Mouse (Mus musculus): Measurements from ENCODE around the gene Krt81. TPM values are rescaled to one million over a fixed set of nuclear protein-coding genes. Genes with fewer than 3 reads are reported as not detected.

Krt81 gene
- polyA plus RNA-seq, 1 experiment = not detected

DNA sequence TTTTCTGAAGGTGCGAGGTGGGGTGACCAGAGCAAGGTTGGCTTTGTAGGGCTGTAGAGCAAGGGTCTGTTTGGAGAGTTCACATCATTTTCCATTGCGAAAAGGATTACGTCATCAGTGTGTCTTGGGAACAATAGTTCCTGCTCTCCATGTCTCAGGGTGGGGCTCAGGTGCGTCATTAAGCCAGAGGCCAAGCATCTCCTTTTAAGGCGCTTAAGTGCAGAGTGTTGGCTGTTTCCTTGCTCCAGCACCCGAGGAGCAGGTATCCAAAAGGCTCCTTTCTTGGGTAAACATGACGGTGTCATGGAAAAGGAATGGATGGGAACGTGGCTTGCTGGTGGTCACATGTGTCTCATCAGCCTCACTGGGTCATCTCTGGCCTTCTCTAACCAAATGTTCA lies 8.8 kb downstream of the Krt81 start:
- no peak for DNase-seq (ENCODE audit: low read depth)

DNA sequence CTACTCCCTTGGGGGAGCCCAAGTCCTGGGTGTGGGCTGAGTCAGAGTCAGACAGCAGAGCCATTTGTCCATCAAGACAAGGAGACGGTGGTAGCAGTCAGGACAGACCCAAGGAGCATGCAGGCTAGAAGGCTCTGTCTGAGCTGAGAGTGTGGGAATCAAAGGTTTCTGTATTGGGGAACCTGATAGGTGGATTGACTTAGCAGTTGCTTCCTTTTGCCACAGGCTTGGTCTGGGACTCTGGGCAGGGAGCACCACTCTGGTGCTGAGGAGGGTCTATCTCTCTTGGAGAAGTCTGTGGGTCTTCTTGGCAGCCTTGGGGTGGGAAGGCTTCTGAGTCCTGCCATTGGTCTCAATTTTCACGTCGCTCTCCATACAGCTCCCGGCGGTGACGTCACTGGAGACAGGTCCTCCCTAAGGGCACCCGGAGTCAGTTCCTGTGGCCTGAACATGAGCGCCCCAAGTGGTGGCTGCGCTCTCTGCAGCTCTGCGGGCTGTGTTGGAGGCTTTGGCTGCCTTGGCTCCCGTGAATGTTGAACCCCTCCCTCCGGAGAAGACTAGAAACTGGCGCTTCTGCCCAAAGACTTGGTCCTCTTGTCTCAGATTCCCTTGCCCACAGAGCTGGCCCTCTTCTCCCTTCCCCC lies 10.3 kb downstream of the Krt81 start:
- no peak for DNase-seq (ENCODE audit: low read depth)

DNA sequence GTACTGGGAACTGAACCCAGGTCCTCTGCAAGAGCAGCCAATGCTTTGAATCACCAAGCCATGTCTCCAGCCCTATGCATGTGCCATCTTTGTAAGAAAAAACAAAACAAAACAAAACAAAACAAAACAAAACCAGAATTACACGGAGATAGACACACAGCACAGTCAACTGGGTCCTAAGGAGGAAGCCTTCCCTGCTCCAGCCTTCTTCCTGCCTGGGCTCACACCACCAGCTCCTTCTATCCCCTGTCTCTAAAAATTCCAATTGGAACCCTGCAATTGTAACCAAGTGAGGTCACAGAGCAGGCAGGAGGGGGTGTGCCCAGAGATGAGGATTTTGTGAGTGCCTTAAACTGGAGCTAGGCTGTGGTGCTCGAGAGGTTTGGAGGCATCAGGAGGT lies 16.1 kb downstream of the Krt81 start, which contains the start of gene Krt88:
TSS of gene Krt88 (plus strand) at position 301 of the 400 bp plus-strand sequence.
- no peak for DNase-seq (ENCODE audit: low read depth)

DNA sequence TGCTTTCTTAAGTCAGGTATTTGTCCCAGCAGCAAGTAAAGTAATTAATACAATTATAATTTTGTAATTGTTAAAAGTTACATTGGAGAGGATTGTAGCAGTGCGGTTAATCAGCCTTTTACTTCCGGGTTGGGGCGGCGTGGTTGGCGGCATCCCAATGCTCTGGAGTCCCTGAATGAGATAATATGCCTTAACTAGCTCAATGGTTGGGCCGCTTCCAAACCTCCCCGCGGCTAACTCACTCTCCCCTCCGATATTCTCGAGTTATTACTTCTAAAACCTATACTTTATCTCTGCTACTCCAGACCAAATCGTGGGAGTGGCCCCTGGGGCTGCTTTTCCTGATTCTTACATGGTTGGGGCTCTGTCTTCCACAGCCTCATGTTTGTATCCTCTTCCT lies 17.0 kb downstream of the Krt81 start:
- no peak for DNase-seq (ENCODE audit: low read depth)

DNA sequence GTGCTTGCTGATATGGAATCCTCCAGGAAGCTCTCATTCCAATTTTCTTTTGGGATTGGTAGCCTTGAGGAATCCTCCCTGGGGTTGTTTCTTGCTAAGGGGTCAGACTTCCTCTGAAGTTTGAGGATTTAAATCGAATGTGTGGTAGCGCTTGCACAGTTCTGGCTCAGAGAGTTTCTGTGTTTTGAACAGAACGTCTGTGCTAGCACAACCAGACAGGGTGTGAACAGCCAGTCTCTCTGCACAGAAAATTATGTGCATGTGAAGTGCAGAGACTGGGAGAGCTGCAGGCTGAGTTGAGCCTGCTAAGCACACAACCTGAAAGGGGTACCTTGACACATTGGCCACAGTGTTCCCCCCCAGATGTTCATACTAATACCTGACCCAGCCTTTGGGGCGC lies 22.7 kb downstream of the Krt81 start:
- no peak for DNase-seq (ENCODE audit: low read depth)

DNA sequence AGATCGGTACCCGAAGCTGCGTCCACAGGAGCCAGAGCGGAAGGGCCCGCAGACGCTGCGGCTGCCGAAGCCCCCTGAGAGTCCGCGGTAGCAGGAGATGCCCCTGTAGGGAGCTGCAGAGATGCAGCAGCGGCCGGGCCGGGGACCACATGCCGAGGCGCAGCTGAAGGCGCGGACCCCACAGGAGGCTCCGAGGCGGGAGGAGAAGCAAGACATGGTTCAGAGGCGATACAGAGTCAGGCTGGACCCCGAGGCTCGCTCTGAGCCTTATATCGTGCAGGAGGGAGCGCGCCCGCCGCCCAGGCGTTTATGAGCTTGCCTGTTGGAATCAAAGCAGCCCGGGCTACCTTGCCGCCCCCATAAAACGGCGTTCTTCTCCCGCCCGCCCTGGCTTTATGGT lies 25.0 kb downstream of the Krt81 start, which contains the start of gene Krt87:
TSS of gene Krt87 (minus strand) at position 250 of the 400 bp plus-strand sequence.
- DNase-seq (ENCODE audit: low read depth) = no peak

DNA sequence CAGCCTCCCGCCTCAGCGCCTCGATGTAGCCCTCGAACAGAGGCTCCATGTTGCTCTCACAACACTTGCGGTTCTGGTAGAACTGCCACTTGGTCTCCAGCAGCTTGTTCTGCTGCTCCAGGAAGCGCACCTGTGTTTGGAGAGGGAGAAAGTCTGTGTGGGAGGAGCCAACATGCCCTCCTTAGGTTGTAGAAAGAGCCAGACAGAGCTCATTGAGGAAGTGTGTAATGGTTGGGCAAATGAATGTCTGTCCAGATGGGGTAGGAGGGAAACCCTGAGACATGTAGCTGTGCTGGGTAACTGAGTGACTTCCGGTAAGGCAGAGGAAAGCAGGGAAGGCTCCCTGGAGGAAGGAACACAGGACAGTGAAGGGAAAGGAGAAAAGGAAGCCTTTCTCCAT lies 26.9 kb downstream of the Krt81 start:
- no peak for DNase-seq (ENCODE audit: low read depth)

DNA sequence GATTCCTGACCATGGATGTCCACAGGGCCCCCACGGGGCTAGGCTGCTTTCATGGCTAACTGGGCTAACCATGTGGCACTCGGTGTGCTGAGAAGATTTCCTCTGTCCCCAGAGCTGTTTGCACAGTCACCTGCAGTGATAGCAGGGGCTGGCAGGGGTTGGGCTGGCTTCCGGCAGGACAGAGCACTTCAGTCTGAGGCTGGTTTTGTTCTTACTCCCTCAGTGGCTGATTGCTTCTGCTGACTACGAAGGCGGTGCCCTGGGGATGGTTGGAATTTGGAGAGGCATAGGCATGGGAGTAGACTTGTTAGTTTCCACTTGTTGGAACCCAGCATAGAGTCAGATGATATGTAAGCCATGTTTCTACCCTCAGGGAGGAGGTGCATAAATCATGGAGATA lies 38.6 kb downstream of the Krt81 start:
- DNase-seq (ENCODE audit: low read depth) = no peak

DNA sequence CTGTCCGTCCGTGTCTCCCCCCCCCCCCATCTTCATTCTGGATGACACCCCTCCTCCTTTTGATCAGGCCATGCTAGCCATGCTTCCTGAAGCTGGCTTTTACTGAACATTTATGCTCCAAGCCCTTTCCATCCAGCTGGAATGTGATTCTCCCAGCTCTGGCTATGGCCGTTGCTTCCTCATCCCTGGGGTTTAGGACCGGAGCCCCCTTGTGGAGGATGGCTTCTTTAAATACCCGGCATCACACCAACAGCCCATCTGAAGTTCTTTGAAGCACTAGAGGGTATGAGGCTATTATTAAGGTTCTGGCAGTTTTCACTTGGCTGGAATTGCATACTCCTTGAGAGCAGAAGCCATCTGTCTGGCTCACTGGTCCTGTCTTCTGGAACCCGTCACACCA lies 42.6 kb downstream of the Krt81 start:
- no peak for DNase-seq (ENCODE audit: low read depth)

DNA sequence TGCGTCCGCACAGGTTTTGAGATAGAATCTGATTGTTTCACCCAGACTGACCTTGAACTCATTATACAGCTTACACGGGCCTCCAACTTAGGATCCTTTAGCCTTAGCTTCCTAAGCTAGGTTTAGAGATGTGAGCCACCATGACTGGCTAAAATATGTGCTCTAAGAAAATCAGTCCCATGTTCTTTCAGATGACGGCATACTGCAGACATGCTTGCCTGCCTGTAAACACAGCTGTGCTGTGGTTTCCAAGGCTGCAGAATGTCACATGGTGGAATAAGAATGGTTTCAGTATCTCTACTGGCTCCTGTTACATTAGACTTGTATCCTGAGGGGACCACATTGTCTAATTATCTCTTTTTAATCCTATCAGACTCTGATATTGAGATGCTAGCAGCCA lies 44.6 kb downstream of the Krt81 start:
- DNase-seq (ENCODE audit: low read depth) = no peak

DNA sequence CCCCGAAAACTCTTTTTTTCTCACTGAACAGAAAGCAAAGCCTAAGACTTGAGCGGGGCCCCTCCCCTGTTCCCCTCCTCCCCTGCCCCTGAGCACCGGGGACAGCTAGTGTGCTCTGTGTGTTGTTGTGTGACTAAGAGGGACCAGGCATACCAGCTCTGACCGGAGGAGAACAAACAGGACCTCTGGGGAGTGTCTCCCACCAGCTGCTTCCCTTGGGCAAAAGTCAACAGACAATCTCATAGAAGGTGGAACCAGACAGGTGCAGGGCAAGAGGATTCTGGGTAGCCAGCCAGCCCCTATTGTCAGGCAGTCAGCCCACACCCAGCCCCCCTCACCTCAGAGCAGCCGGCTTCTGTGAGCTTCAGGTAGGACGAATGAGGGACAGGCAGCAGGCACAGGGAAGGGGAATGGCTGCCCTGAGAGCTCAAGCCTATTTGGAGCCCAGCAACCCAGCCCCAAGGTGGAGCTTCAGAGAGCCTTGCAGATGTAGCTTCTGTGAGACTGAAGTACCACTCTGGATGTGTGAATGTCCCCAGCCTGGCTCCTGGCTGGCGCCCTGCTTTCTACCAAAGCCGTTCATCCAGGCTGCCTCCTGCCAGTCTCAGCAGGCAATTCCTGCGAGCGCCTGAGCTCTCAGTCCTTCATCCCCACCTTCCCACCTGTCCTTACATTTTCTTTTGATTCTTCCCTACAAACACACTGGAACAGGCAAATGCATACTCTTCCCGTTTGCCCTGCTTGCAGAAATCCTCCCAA lies 48.6 kb downstream of the Krt81 start:
- DNase-seq (ENCODE audit: low read depth) = no peak

DNA sequence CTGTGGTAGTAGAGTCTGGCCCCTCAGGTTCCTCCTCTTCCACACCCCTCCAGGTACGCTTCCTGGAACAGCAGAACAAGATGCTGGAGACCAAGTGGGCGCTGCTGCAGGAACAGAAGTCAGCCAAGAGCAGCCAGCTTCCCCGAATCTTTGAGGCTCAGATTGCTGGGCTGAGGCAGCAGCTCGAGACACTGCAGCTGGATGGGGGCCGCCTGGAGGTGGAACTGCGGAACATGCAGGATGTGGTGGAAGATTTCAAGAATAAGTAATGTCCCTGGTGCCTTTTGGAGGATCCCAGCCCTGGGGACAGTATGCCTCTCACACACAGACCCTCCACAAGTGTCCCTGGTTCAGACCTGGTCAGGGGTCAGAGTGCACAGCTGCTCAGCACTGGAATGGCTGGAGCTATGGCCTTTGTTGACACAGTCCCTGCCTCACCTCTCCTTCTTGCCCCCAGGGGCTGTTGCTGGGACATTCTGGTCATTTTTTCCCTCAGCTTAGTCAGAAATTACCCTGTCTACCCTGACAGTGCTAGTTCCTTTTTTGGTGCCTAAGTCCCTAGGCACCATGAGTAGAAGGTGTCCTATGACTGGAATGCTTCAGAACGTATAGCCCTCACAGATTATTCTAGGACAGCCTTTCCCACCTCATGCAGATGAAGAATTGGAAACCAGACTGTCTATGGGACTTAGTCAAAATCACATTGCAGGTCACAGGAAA lies 49.5 kb downstream of the Krt81 start:
- no peak for DNase-seq (ENCODE audit: low read depth)

DNA sequence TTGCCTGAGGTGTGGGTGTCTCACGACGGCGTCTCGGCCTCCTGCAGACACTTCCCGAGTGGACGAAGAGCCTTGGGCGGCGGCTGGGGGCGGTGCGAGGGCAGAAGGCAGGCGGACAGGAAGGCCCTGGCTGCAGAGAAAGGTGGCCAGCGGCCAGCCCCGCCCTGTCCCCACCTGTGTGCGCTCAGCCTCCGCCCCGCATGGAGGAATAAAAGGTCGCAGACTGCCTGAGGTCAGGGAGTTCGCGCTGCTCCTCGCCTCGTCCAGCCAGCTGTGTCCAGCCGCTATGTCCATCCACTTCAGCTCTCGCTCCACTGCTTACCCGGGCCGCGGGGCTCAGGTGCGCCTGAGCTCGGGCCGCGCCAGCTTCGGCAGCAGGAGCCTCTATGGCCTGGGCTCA lies 51.4 kb downstream of the Krt81 start:
- DNase-seq (ENCODE audit: low read depth) = no peak

DNA sequence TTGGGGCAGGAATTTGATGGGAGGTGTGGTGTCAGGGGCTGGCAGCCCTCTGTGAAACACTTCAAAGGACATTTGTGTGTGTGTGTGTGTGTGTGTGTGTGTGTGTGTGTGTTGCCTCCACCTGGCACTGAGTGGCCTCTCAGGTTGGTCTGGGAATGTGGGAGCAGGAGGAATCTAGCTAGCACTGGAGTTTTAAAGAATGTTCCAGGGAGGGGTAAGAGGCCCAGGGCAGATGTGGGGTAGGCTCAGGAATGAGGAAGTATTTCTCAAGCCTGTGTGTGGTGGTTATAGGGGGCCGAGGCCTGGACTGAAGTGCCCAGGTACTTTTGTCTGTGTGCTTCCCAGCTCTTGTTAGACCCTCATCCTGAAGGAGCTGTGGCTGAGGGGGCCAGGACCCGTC lies 52.8 kb downstream of the Krt81 start, which contains the start of gene Krt7:
TSS of gene Krt7 (plus strand) at position 269 of the 400 bp plus-strand sequence.
- DNase-seq (ENCODE audit: low read depth) = no peak

Other genes starting within 250 kb of the Krt81 start
- 6.9 and 8.5 TPM in 2 replicates for gene Grasp, start 239.6 kb downstream of the Krt81 start, polyA plus RNA-seq (2012; rRNA removed)
- gene Nr4a1, start 209.5 kb downstream of the Krt81 start, polyA plus RNA-seq (2012; rRNA removed) = 18.2 and 36.9 TPM in 2 replicates
- 36.8 and 42.7 TPM in 2 replicates for gene Atg101, start 179.5 kb downstream of the Krt81 start, polyA plus RNA-seq (2012; rRNA removed)
- gene 6030408B16Rik, start 170.5 kb downstream of the Krt81 start, polyA plus RNA-seq (2012; rRNA removed) = 10.3 and 11.5 TPM in 2 replicates
- 4.2 and 5.1 TPM in 2 replicates for gene Krt80, start 93.6 kb downstream of the Krt81 start, polyA plus RNA-seq (2012; rRNA removed)
- 20.0 and 23.0 TPM in 2 replicates for gene Krt7, start 52.7 kb downstream of the Krt81 start, polyA plus RNA-seq (2012; rRNA removed)
- 0.22 TPM in 1 of 2 replicates, not detected in the other for gene Krt87, start 24.9 kb downstream of the Krt81 start, polyA plus RNA-seq (2012; rRNA removed)
- gene Krt88, start 16.0 kb downstream of the Krt81 start, polyA plus RNA-seq (2012; rRNA removed) = 0.14 and 0.38 TPM in 2 replicates
- gene Krt86, start 9.7 kb upstream of the Krt81 start, polyA plus RNA-seq (2012; rRNA removed) = not detected in 2 replicates
- gene Krt83, start 27.8 kb upstream of the Krt81 start, polyA plus RNA-seq (2012; rRNA removed) = 0.13 TPM in 1 of 2 replicates, not detected in the other
- gene Gm49425, start 53.5 kb upstream of the Krt81 start, polyA plus RNA-seq (2012; rRNA removed) = not detected in 2 replicates
- not detected in 2 replicates for gene Krt84, start 69.1 kb upstream of the Krt81 start, polyA plus RNA-seq (2012; rRNA removed)
- gene Krt82, start 86.9 kb upstream of the Krt81 start, polyA plus RNA-seq (2012; rRNA removed) = not detected in 2 replicates
- gene Krt90, start 99.2 kb upstream of the Krt81 start, polyA plus RNA-seq (2012; rRNA removed) = not detected in 2 replicates
- not detected in 2 replicates for gene Krt75, start 110.2 kb upstream of the Krt81 start, polyA plus RNA-seq (2012; rRNA removed)
- gene Gm5414, start 164.4 kb upstream of the Krt81 start, polyA plus RNA-seq (2012; rRNA removed) = not detected in 2 replicates
- not detected in 2 replicates for gene Gm5478, start 183.6 kb upstream of the Krt81 start, polyA plus RNA-seq (2012; rRNA removed)
- gene Krt6b, start 216.5 kb upstream of the Krt81 start, polyA plus RNA-seq (2012; rRNA removed) = not detected in 2 replicates
- not detected in 2 replicates for gene Krt6a, start 230.6 kb upstream of the Krt81 start, polyA plus RNA-seq (2012; rRNA removed)
- 36.9 and 48.0 TPM in 2 replicates for gene Krt5, start 249.1 kb upstream of the Krt81 start, polyA plus RNA-seq (2012; rRNA removed)